Mouse (Mus musculus): ENCODE results near the gene Hsdl2. TPM values are rescaled to one million over a fixed set of nuclear protein-coding genes. Genes with fewer than 3 reads are reported as not detected.

Gene Hsdl2
- polyA plus RNA-seq, 1 experiment from 2014 or later, result 32.2 TPM

DNA sequence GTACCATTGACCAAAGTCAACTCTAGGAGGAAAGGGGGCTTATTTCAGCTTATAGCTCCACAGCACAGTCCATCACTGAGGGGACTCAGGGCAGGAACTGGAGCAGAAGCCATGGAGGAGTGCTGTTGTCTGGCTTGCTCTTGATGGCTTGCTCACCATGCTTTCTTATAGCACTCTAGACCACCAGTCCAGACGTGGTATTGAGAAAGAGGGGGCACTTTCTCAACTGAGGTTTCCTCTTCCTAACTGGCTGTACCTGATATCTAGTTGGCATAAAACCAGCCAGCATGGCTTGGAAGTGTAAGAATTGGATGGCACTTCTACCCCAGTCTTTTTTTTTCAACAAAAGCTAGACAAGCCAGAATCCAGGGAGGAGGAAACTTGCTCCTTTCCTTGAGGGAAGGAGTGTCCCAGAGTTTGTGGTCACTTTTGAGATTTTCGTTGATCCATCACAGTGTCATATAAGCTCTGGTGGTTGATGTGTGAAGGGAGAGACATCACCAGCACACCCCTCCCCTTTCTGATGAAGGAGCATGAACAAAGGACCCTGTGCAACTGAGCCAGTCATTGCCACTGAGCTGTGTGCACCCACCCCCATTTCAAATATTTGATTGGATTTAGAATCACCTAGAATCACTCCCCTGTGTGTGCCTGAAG lies 6.0 kb downstream of the Hsdl2 start:
- Histone ChIP-seq H3K4me3 (ENCODE audit: low read depth, low read length) (no peak overlapping the region), H3K4me1 (ENCODE audit: control insufficient read depth, insufficient read depth, low read length) (no peaks in the 10 kb centered on the region), H3K36me3 (replicated peaks; ENCODE audit: control insufficient read depth, insufficient read depth, low read depth, low read length) (no peaks in the 10 kb centered on the region), H3K9me3 (replicated peaks; ENCODE audit: control insufficient read depth, low read length) (no peaks in the 10 kb centered on the region), H3K27ac (replicated peaks; ENCODE audit: low read depth, low read length) (no peak overlapping the region), H3K9ac (replicated peaks; ENCODE audit: low read length) (no peak overlapping the region), H3K27me3 (ENCODE audit: control insufficient read depth, insufficient read depth, low read length) (no peaks in the 10 kb centered on the region), H3K4me2 (ENCODE audit: low read depth, low read length) (no peak overlapping the region)
- no peak for DNase-seq (ENCODE audit: low spot score)
- WGBS, result 81% methylated on average over 2 of the region's 2 CpGs
- ATAC-seq (replicated peaks; ENCODE audit: insufficient number of reproducible peaks, low FRiP score, low TSS enrichment, low read depth), result no peak

DNA sequence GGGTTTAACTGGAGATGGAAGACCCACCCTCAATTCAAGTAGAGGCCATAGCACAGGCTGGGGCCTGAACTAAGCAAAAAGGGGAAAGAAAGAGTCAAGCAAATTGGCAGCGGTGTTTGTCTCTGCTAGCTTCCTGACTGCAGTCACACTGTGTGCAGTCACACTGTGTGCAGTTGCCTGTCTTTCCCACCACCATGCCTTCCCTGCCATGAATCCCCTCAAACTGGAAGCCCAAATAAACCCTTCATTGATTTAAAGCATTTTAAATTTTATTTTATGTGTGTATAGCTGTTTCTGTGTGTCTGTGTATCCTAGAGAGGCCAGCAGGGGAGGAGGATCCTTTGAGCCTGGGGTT lies 6.5 kb downstream of the Hsdl2 start:
- 93% methylated on average over 1 of the region's 1 CpGs for WGBS
- Histone ChIP-seq H3K9ac (replicated peaks; ENCODE audit: low read length) (no peak overlapping the region), H3K4me2 (ENCODE audit: low read depth, low read length) (no peak overlapping the region), H3K27me3 (ENCODE audit: control insufficient read depth, insufficient read depth, low read length) (no peaks in the 10 kb centered on the region), H3K4me3 (ENCODE audit: low read depth, low read length) (no peak overlapping the region), H3K36me3 (replicated peaks; ENCODE audit: control insufficient read depth, insufficient read depth, low read depth, low read length) (no peaks in the 10 kb centered on the region), H3K4me1 (ENCODE audit: control insufficient read depth, insufficient read depth, low read length) (no peaks in the 10 kb centered on the region), H3K9me3 (replicated peaks; ENCODE audit: control insufficient read depth, low read length) (no peaks in the 10 kb centered on the region), H3K27ac (replicated peaks; ENCODE audit: low read depth, low read length) (no peak overlapping the region)
- no peak for ATAC-seq (replicated peaks; ENCODE audit: insufficient number of reproducible peaks, low FRiP score, low TSS enrichment, low read depth)
- DNase-seq (ENCODE audit: low spot score), result no peak

DNA sequence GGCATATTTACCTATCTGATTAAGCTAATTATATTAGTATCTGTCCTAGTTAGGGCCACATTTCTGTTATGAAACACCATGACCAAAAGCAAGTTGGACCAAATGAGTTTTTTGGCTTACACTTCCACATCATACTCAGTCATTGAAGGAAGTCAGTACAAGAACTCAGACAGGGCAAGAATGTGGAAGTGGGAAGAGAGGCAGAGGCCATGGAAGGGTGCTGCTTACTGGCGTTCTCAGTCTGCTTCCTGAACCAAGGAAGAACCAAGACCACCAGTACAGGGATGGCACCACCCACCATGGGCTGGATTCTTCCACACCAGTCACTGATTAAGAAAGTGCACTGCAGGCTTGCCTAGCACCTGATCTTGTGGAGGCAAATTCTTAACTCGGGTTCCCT lies 13.3 kb downstream of the Hsdl2 start:
- 61% methylated on average over 2 of the region's 2 CpGs for WGBS
- Histone ChIP-seq H3K27ac (replicated peaks; ENCODE audit: low read depth, low read length) (no peak overlapping the region), H3K4me3 (ENCODE audit: low read depth, low read length) (no peak overlapping the region), H3K9me3 (replicated peaks; ENCODE audit: control insufficient read depth, low read length) (no peaks in the 10 kb centered on the region), H3K36me3 (replicated peaks; ENCODE audit: control insufficient read depth, insufficient read depth, low read depth, low read length) (no peaks in the 10 kb centered on the region), H3K9ac (replicated peaks; ENCODE audit: low read length) (no peak overlapping the region), H3K27me3 (ENCODE audit: control insufficient read depth, insufficient read depth, low read length) (no peaks in the 10 kb centered on the region), H3K4me1 (ENCODE audit: control insufficient read depth, insufficient read depth, low read length) (no peaks in the 10 kb centered on the region), H3K4me2 (ENCODE audit: low read depth, low read length) (no peak overlapping the region)
- ATAC-seq (replicated peaks; ENCODE audit: insufficient number of reproducible peaks, low FRiP score, low TSS enrichment, low read depth) (no peak), DNase-seq (ENCODE audit: low spot score) (no peak)

DNA sequence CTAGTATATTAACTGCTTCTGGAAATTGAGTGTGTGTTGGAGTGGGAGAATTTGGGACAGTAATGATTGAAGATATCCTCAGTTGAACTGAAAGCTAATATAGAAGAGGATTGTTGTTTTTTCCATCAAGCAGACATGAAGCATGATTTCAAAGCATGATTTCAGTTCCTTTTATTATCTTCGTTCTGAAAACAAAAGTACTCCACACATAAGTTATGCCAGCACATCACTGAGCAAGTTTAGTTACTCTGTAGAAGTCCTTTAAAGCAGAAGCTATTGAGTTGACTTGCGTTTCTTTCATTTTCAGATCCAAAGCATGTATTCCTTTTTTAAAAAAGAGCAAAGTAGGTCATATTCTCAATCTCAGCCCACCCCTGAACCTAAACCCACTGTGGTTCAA lies 15.2 kb downstream of the Hsdl2 start:
- Histone ChIP-seq H3K9ac (replicated peaks; ENCODE audit: low read length) (no peak overlapping the region), H3K9me3 (replicated peaks; ENCODE audit: control insufficient read depth, low read length) (no peaks in the 10 kb centered on the region), H3K27ac (replicated peaks; ENCODE audit: low read depth, low read length) (no peak overlapping the region), H3K27me3 (ENCODE audit: control insufficient read depth, insufficient read depth, low read length) (no peaks in the 10 kb centered on the region), H3K4me2 (ENCODE audit: low read depth, low read length) (no peak overlapping the region), H3K36me3 (replicated peaks; ENCODE audit: control insufficient read depth, insufficient read depth, low read depth, low read length) (no peaks in the 10 kb centered on the region), H3K4me3 (ENCODE audit: low read depth, low read length) (no peak overlapping the region), H3K4me1 (ENCODE audit: control insufficient read depth, insufficient read depth, low read length) (no peaks in the 10 kb centered on the region)
- DNase-seq (ENCODE audit: low spot score), result no peak
- no peak for ATAC-seq (replicated peaks; ENCODE audit: insufficient number of reproducible peaks, low FRiP score, low TSS enrichment, low read depth)
- 93% methylated on average over 2 of the region's 2 CpGs for WGBS

DNA sequence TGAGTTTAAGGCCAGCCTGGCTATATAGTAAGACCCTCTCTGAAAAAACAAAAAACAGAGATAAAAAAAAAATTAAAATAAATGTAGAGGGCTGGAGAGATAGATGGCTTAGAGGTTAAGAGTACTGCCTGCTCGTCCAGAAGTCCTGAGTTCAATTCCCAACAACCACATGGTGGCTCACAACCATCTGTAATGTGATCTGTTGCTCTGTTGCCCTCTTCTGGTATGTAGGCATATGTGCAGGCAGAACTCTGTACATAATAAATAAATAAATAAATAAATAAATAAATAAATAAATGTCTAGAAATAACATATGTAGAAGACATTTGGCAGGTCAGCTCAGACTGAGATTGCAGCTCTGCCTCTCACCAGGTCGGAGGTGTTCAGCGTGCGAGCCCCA lies 21.3 kb downstream of the Hsdl2 start:
- 86% methylated on average over 4 of the region's 4 CpGs for WGBS

DNA sequence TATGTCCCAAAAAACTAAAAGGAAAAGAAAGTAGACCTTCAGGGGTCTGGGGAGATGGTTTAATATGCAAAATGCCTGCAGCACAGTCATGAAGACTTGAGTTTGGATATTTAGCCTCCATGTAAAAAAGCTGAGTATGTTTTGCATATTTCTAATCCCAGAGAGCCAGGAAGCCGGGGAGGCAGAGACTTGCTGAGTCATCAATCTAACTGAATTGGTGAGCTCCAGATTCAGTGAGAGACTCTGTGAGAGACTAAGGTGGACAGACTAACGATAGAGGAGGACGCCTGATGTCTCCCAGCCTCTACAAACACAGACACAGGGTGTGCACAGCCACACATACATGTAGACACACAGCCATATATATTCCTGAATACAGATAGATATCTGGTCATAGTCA lies 23.5 kb downstream of the Hsdl2 start:
- Histone ChIP-seq H3K4me2 (ENCODE audit: low read depth, low read length) (no peak overlapping the region), H3K27me3 (ENCODE audit: control insufficient read depth, insufficient read depth, low read length) (no peaks in the 10 kb centered on the region), H3K9ac (replicated peaks; ENCODE audit: low read length) (no peak overlapping the region), H3K36me3 (replicated peaks; ENCODE audit: control insufficient read depth, insufficient read depth, low read depth, low read length) (no peaks in the 10 kb centered on the region), H3K27ac (replicated peaks; ENCODE audit: low read depth, low read length) (no peak overlapping the region), H3K4me1 (ENCODE audit: control insufficient read depth, insufficient read depth, low read length) (no peaks in the 10 kb centered on the region), H3K4me3 (ENCODE audit: low read depth, low read length) (no peak overlapping the region), H3K9me3 (replicated peaks; ENCODE audit: control insufficient read depth, low read length) (no peaks in the 10 kb centered on the region)
- no peak for DNase-seq (ENCODE audit: low spot score)
- WGBS, result 78% methylated on average over 3 of the region's 3 CpGs
- no peak for ATAC-seq (replicated peaks; ENCODE audit: insufficient number of reproducible peaks, low FRiP score, low TSS enrichment, low read depth)

More for the DNA sequence above, 21.3 kb downstream of the Hsdl2 start:
- Histone ChIP-seq H3K27me3 (ENCODE audit: control insufficient read depth, insufficient read depth, low read length) (no peaks in the 10 kb centered on the region), H3K4me3 (ENCODE audit: low read depth, low read length) (no peak overlapping the region), H3K36me3 (replicated peaks; ENCODE audit: control insufficient read depth, insufficient read depth, low read depth, low read length) (no peaks in the 10 kb centered on the region), H3K9ac (replicated peaks; ENCODE audit: low read length) (no peak overlapping the region), H3K27ac (replicated peaks; ENCODE audit: low read depth, low read length) (no peak overlapping the region), H3K9me3 (replicated peaks; ENCODE audit: control insufficient read depth, low read length) (no peaks in the 10 kb centered on the region), H3K4me2 (ENCODE audit: low read depth, low read length) (no peak overlapping the region), H3K4me1 (ENCODE audit: control insufficient read depth, insufficient read depth, low read length) (no peaks in the 10 kb centered on the region)
- DNase-seq (ENCODE audit: low spot score), result no peak
- no peak for ATAC-seq (replicated peaks; ENCODE audit: insufficient number of reproducible peaks, low FRiP score, low TSS enrichment, low read depth)

DNA sequence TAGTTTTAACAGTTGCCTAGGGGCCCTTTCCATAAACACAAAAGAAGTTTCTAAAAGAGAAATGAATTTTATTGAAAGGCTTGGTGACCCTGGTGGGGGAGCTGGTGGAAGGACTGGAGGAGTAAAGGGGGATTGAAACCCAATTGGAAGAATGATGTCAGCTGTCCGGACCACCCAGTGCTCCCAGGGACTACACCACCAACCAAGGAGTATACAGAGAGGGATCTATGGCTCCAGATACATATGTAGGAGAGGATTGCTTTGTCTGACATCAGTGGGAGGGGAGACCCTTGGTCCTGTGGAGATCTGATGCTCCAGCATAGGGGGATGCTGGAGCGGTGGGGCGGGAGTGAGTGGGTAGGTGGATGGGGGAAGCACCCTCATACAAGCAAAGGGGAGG lies 24.1 kb downstream of the Hsdl2 start:
- Histone ChIP-seq H3K27ac (replicated peaks; ENCODE audit: low read depth, low read length) (no peak overlapping the region), H3K9ac (replicated peaks; ENCODE audit: low read length) (no peak overlapping the region), H3K4me3 (ENCODE audit: low read depth, low read length) (no peak overlapping the region), H3K9me3 (replicated peaks; ENCODE audit: control insufficient read depth, low read length) (no peaks in the 10 kb centered on the region), H3K4me2 (ENCODE audit: low read depth, low read length) (no peak overlapping the region), H3K4me1 (ENCODE audit: control insufficient read depth, insufficient read depth, low read length) (no peaks in the 10 kb centered on the region), H3K36me3 (replicated peaks; ENCODE audit: control insufficient read depth, insufficient read depth, low read depth, low read length) (no peaks in the 10 kb centered on the region), H3K27me3 (ENCODE audit: control insufficient read depth, insufficient read depth, low read length) (no peaks in the 10 kb centered on the region)
- ATAC-seq (replicated peaks; ENCODE audit: insufficient number of reproducible peaks, low FRiP score, low TSS enrichment, low read depth), result no peak
- 92% methylated on average over 3 of the region's 3 CpGs for WGBS
- no peak for DNase-seq (ENCODE audit: low spot score)

DNA sequence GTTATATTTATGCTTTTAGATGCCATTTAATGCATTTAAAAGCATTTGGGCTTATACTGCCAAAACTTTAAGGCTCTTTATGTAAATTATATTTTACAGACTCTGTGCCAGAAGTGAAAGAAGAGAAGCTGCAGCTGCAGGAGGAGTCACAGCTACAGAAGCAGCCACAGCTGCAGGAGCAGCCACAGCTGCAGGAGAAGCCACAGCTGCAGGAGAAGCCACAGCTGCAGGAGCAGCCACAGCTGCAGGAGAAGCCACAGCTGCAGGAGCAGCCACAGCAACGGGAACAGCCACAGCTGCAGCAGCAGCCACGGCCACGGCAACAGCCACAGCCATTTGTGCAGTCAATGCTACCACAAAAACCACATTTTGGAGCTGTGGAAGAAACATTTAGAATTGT lies 29.0 kb downstream of the Hsdl2 start:
- H3K27me3 ChIP-seq (ENCODE audit: control insufficient read depth, insufficient read depth, low read length), result no peaks in the 10 kb centered on the region
- DNase-seq (ENCODE audit: low spot score) (no peak), ATAC-seq (replicated peaks; ENCODE audit: insufficient number of reproducible peaks, low FRiP score, low TSS enrichment, low read depth) (no peak)
- 86% methylated on average over 3 of the region's 3 CpGs for WGBS
- H3K4me2 ChIP-seq (ENCODE audit: low read depth, low read length), result no peak overlapping the region
- no peak overlapping the region for H3K27ac ChIP-seq (replicated peaks; ENCODE audit: low read depth, low read length)
- no peak overlapping the region for H3K4me3 ChIP-seq (ENCODE audit: low read depth, low read length)
- no peaks in the 10 kb centered on the region for H3K4me1 ChIP-seq (ENCODE audit: control insufficient read depth, insufficient read depth, low read length)
- H3K36me3 ChIP-seq (replicated peaks; ENCODE audit: control insufficient read depth, insufficient read depth, low read depth, low read length), result no peaks in the 10 kb centered on the region
- H3K9me3 ChIP-seq (replicated peaks; ENCODE audit: control insufficient read depth, low read length), result no peaks in the 10 kb centered on the region
- no peak overlapping the region for H3K9ac ChIP-seq (replicated peaks; ENCODE audit: low read length)

Measured in embryonic facial prominence, embryonic 11.5 days (tissue).